Mouse (Mus musculus): ENCODE measurements at regions not wholly inside any gene's neighbourhood (a gene's known extent, or its start where the extent isn't known, plus 50 kb on each side); places are given as distances from the start of the nearest gene placed in this dataset.

- Histone ChIP-seq H3K27me3 (replicated peaks) (no peaks in the 10 kb centered on the region), H3K4me3 (replicated peaks) (peak overlapping the region; percentile 18), H3K36me3 (replicated peaks; ENCODE audit: low read length) (peaks cover 77% of the 10 kb centered on the region), H3K9me3 (no peaks in the 10 kb centered on the region), H3K4me1 (peaks cover 50% of the 10 kb centered on the region)
- TF ChIP-seq FLI1 (IDR thresholded peaks at IDR 0.05; ENCODE audit: low read length) (no peak), GATA1 (IDR thresholded peaks at IDR 0.05; ENCODE audit: borderline replicate concordance, low read length) (no peak)
Observed at GRCm38 (mm10) chr4:106262751-106263725, 53.0 kb upstream of the Usp24 start.

Data from megakaryocyte, embryonic 14.5 days (primary cell).